Mouse (Mus musculus): ENCODE measurements around the gene Srd5a3. TPM values are rescaled to one million over a fixed set of nuclear protein-coding genes. Genes with fewer than 3 reads are reported as not detected.

Gene Srd5a3
- polyA plus RNA-seq, 1 experiment from 2014 or later: 19.8 TPM

DNA sequence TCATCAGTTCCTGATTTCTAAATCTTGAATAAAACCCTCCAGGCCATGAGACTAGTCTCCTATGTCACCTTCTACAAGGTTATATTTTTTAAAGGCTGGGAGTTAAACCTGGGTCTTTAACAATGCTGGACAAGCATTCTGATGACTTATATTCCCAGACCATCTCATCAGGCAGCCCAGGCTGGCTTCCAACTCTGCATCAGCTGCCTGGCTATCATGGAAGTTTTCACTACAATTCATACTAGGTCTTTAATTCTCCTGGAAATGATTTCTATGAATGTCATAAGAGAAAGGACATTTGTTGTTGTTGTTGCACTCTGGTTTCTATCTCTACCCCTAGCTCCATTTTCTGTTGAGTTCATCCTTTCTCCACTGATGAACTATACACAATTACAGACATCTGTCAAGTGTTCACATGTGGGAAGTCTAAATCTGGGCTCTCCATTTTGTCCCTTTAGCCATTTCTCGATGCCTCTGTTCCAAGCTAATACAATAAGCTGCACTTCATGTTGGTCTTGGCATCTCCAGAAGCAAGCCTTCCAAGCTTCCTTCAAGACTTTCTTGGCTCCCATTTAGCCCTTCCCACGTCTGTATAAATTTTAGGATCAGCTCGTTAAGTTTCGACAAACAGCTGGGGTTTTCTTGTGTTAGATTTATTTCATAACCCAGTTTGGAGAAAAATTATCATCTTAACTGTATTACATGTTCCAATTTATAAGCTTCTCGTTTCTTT is 12.3 kb upstream of the Srd5a3 start:
- ATAC-seq (ENCODE audit: insufficient read depth, low FRiP score, low TSS enrichment) (no peak), DNase-seq (ENCODE audit: low spot score) (no peak)
- no peaks in the 10 kb centered on the region for H3K4me1 ChIP-seq (ENCODE audit: control insufficient read depth, insufficient read depth, low read length)
- H3K9me3 ChIP-seq (ENCODE audit: control insufficient read depth, low read length): no peaks in the 10 kb centered on the region
- H3K4me2 ChIP-seq (ENCODE audit: low read depth): no peak overlapping the region
- 84% methylated on average over 5 of the region's 5 CpGs for WGBS
- no peaks in the 10 kb centered on the region for H3K36me3 ChIP-seq (ENCODE audit: control insufficient read depth, insufficient read depth, low read length)
- H3K9ac ChIP-seq (ENCODE audit: low read length): no peak overlapping the region
- H3K27ac ChIP-seq (ENCODE audit: low read depth, low read length): no peak overlapping the region
- no peaks in the 10 kb centered on the region for H3K27me3 ChIP-seq (ENCODE audit: control insufficient read depth, insufficient read depth, low read length)
- H3K4me3 ChIP-seq (ENCODE audit: low read depth, low read length): no peak overlapping the region

DNA sequence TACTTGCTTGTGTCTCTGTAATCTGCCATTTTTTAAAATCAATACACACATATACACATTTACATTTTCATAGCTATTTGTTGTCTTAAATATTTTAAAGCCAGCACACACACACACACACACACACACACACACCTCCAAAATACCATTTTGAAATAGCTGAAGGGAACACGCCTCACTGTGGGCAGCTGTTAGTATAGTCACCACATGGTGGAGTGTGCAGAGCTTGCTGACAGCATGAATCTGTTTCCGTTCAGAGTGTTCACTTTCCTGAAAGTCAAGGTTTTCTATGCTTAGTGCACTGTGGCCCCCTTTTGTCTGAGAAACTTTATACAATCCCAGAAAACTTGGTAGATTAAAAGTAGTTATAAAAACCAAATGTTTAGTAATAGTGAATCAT is 9.8 kb upstream of the Srd5a3 start:
- Histone ChIP-seq H3K27ac (ENCODE audit: low read depth, low read length) (no peak overlapping the region), H3K9me3 (ENCODE audit: control insufficient read depth, low read length) (no peaks in the 10 kb centered on the region), H3K4me2 (ENCODE audit: low read depth) (no peak overlapping the region), H3K9ac (ENCODE audit: low read length) (no peak overlapping the region), H3K36me3 (ENCODE audit: control insufficient read depth, insufficient read depth, low read length) (no peaks in the 10 kb centered on the region), H3K4me1 (ENCODE audit: control insufficient read depth, insufficient read depth, low read length) (no peaks in the 10 kb centered on the region), H3K4me3 (ENCODE audit: low read depth, low read length) (no peak overlapping the region), H3K27me3 (ENCODE audit: control insufficient read depth, insufficient read depth, low read length) (no peaks in the 10 kb centered on the region)
- ATAC-seq (ENCODE audit: insufficient read depth, low FRiP score, low TSS enrichment): no peak
- no peak for DNase-seq (ENCODE audit: low spot score)
- 59% methylated on average over 2 of the region's 2 CpGs for WGBS

DNA sequence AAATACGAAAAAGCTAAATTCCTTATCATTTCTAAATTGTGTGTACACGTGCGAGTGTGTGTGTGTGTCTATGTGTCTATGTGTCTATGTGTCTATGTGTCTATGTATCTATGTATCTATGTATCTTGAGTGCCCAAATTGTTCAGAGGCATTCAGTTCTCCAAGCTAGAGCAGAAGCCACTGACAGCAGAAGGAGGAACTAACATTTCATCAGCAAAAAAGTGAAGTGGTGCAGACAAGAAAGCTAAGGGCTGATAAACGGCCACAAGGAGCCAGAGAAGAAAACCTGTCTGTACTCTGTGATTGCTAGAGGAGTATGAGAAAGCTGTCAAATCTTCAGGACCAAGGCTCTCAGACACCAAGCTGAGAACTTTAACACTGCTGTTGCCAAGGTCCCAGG is 8.1 kb upstream of the Srd5a3 start:
- Histone ChIP-seq H3K9me3 (ENCODE audit: control insufficient read depth, low read length) (no peaks in the 10 kb centered on the region), H3K4me3 (ENCODE audit: low read depth, low read length) (no peak overlapping the region), H3K4me2 (ENCODE audit: low read depth) (no peak overlapping the region), H3K9ac (ENCODE audit: low read length) (no peak overlapping the region), H3K27ac (ENCODE audit: low read depth, low read length) (no peak overlapping the region), H3K27me3 (ENCODE audit: control insufficient read depth, insufficient read depth, low read length) (no peaks in the 10 kb centered on the region), H3K4me1 (ENCODE audit: control insufficient read depth, insufficient read depth, low read length) (no peaks in the 10 kb centered on the region), H3K36me3 (ENCODE audit: control insufficient read depth, insufficient read depth, low read length) (no peaks in the 10 kb centered on the region)
- ATAC-seq (ENCODE audit: insufficient read depth, low FRiP score, low TSS enrichment): no peak
- WGBS: 87% methylated on average over 4 of the region's 4 CpGs
- DNase-seq (ENCODE audit: low spot score): no peak

DNA sequence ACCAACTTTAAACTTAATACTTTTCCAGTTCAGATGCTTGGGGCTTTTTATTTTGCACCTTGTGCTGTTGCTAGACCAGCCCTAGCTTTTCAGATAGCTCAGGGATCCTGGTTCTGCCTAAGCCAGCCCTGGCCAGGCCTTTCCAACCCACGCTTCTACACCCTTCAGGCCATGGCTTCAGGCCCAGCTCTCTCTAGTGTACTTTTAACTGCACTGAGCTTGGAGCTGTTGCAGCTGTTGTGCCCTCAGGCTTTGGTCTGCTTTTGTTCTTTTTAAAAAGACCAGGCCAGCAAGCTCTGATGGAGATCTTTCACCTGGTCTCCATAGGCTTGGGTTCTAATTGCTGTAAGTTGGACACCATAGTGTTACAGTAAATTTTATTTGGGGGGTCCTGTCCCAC is 4.4 kb upstream of the Srd5a3 start:
- no peak for ATAC-seq (ENCODE audit: insufficient read depth, low FRiP score, low TSS enrichment)
- H3K27me3 ChIP-seq (ENCODE audit: control insufficient read depth, insufficient read depth, low read length): no peaks in the 10 kb centered on the region
- DNase-seq (ENCODE audit: low spot score): no peak
- H3K4me3 ChIP-seq (ENCODE audit: low read depth, low read length): no peak overlapping the region
- H3K27ac ChIP-seq (ENCODE audit: low read depth, low read length): no peak overlapping the region
- WGBS: 84% methylated on average over 1 of the region's 1 CpGs
- no peak overlapping the region for H3K4me2 ChIP-seq (ENCODE audit: low read depth)
- H3K36me3 ChIP-seq (ENCODE audit: control insufficient read depth, insufficient read depth, low read length): no peaks in the 10 kb centered on the region
- no peaks in the 10 kb centered on the region for H3K9me3 ChIP-seq (ENCODE audit: control insufficient read depth, low read length)
- H3K4me1 ChIP-seq (ENCODE audit: control insufficient read depth, insufficient read depth, low read length): peaks cover 3% of the 10 kb centered on the region; the same call in 1 of the 2 replicates
- no peak overlapping the region for H3K9ac ChIP-seq (ENCODE audit: low read length)

DNA sequence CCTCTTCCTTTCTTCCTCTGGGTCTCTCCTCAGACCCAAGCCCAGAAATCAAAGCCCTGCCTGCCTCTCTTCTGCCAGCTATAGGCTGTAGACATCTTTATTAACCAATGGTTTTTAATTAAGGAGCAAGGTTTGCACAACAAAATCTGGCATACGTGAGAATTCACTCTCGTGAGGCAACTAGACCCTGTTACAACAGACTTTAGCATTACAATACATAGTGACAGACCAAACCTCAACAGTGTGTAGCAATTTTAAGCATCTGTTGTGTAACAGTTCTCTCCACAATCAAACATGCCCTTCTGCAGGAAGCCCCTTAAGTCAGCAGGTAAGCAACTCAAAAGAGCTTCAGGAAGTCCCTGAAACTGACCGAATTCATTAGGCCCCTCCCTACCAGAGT is 3.8 kb upstream of the Srd5a3 start:
- Histone ChIP-seq H3K9ac (ENCODE audit: low read length) (no peak overlapping the region), H3K4me1 (ENCODE audit: control insufficient read depth, insufficient read depth, low read length) (peaks cover 3% of the 10 kb centered on the region; the same call in 1 of the 2 replicates), H3K27ac (ENCODE audit: low read depth, low read length) (no peak overlapping the region), H3K4me2 (ENCODE audit: low read depth) (no peak overlapping the region), H3K27me3 (ENCODE audit: control insufficient read depth, insufficient read depth, low read length) (no peaks in the 10 kb centered on the region), H3K36me3 (ENCODE audit: control insufficient read depth, insufficient read depth, low read length) (no peaks in the 10 kb centered on the region), H3K9me3 (ENCODE audit: control insufficient read depth, low read length) (no peaks in the 10 kb centered on the region), H3K4me3 (ENCODE audit: low read depth, low read length) (no peak overlapping the region)
- ATAC-seq (ENCODE audit: insufficient read depth, low FRiP score, low TSS enrichment): no peak
- WGBS: 90% methylated on average over 3 of the region's 3 CpGs
- no peak for DNase-seq (ENCODE audit: low spot score)

DNA sequence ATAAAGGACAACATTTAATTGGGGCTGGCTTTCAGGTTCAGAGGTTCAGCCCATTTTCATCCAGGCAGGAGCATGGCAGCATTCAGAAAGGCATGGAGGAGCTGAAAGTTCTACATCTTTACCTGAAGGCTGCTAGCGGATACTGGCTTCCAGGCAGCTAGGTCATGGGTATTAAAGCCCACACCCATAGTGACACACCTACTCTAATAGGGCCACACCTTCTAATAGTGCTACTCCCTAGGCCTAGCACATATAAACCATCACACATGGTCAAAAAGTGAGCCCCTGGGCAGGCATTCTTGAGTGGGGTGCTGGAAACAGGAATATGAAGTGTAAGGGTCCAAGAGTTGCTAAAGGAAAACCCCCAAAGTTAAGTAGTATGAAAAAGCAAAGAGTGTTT is 2.5 kb upstream of the Srd5a3 start:
- no peak for DNase-seq (ENCODE audit: low spot score)
- Histone ChIP-seq H3K4me2 (ENCODE audit: low read depth) (no peak overlapping the region), H3K27ac (ENCODE audit: low read depth, low read length) (no peak overlapping the region), H3K4me1 (ENCODE audit: control insufficient read depth, insufficient read depth, low read length) (peaks cover 3% of the 10 kb centered on the region; the same call in 1 of the 2 replicates), H3K9ac (ENCODE audit: low read length) (no peak overlapping the region), H3K27me3 (ENCODE audit: control insufficient read depth, insufficient read depth, low read length) (no peaks in the 10 kb centered on the region), H3K4me3 (ENCODE audit: low read depth, low read length) (no peak overlapping the region), H3K36me3 (ENCODE audit: control insufficient read depth, insufficient read depth, low read length) (no peaks in the 10 kb centered on the region), H3K9me3 (ENCODE audit: control insufficient read depth, low read length) (no peaks in the 10 kb centered on the region)
- ATAC-seq (ENCODE audit: insufficient read depth, low FRiP score, low TSS enrichment): no peak
- WGBS: 96% methylated on average over 1 of the region's 1 CpGs

DNA sequence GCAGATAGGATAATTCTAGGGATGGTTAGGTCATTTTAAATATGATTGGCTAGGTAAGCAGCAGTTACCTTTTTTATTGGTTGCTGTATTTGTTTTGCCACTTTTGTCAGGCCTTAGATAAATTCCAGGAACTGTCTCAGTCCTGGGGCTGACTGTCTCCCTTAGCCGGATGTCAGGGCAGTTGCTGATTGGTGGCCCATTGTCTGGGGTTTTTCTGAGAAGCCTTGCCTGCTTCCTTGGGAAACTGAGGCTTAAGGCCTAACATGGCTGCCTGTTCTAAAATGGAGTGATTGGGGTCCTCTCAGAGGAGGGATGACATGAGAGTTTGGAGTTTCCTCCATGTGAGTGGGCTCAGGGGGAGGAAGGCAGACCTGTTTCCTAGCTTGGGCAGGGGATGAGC is 2.0 kb upstream of the Srd5a3 start:
- H3K36me3 ChIP-seq (ENCODE audit: control insufficient read depth, insufficient read depth, low read length): no peaks in the 10 kb centered on the region

DNA sequence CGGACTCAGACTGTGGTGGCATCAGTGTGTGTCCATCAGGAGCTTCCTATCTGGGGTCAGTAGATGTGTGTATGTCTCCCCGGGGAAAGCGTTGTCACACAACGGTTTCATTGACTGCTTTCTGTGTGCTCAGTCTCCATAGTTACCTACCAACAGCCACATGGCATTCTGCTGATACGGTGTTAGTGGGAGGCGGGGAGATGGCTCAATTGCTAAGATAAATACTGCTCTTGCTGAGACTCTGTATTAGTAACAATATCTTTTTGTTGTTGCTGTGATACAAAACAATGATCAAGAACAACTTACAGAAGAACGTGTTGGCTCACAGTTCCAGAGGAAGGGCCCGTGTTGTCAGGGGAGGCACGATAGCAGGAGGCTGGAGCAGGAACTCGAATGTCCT is 1.6 kb upstream of the Srd5a3 start:
- no peak for ATAC-seq (ENCODE audit: insufficient read depth, low FRiP score, low TSS enrichment)
- Histone ChIP-seq H3K9me3 (ENCODE audit: control insufficient read depth, low read length) (no peaks in the 10 kb centered on the region), H3K9ac (ENCODE audit: low read length) (no peak overlapping the region), H3K4me1 (ENCODE audit: control insufficient read depth, insufficient read depth, low read length) (peaks cover 3% of the 10 kb centered on the region; the same call in 1 of the 2 replicates), H3K36me3 (ENCODE audit: control insufficient read depth, insufficient read depth, low read length) (no peaks in the 10 kb centered on the region), H3K27me3 (ENCODE audit: control insufficient read depth, insufficient read depth, low read length) (no peaks in the 10 kb centered on the region), H3K4me2 (ENCODE audit: low read depth) (no peak overlapping the region), H3K4me3 (ENCODE audit: low read depth, low read length) (no peak overlapping the region), H3K27ac (ENCODE audit: low read depth, low read length) (no peak overlapping the region)
- WGBS: 44% methylated on average over 10 of the region's 10 CpGs
- peak; percentile 37 for DNase-seq (ENCODE audit: low spot score)

More for the DNA sequence above, 2.0 kb upstream of the Srd5a3 start:
- H3K4me2 ChIP-seq (ENCODE audit: low read depth): no peak overlapping the region
- WGBS: 62% methylated on average over 1 of the region's 1 CpGs
- H3K27me3 ChIP-seq (ENCODE audit: control insufficient read depth, insufficient read depth, low read length): no peaks in the 10 kb centered on the region
- no peak overlapping the region for H3K27ac ChIP-seq (ENCODE audit: low read depth, low read length)
- no peak overlapping the region for H3K4me3 ChIP-seq (ENCODE audit: low read depth, low read length)
- H3K9me3 ChIP-seq (ENCODE audit: control insufficient read depth, low read length): no peaks in the 10 kb centered on the region
- H3K9ac ChIP-seq (ENCODE audit: low read length): no peak overlapping the region
- H3K4me1 ChIP-seq (ENCODE audit: control insufficient read depth, insufficient read depth, low read length): peaks cover 3% of the 10 kb centered on the region; the same call in 1 of the 2 replicates
- DNase-seq (ENCODE audit: low spot score): no peak
- no peak for ATAC-seq (ENCODE audit: insufficient read depth, low FRiP score, low TSS enrichment)

DNA sequence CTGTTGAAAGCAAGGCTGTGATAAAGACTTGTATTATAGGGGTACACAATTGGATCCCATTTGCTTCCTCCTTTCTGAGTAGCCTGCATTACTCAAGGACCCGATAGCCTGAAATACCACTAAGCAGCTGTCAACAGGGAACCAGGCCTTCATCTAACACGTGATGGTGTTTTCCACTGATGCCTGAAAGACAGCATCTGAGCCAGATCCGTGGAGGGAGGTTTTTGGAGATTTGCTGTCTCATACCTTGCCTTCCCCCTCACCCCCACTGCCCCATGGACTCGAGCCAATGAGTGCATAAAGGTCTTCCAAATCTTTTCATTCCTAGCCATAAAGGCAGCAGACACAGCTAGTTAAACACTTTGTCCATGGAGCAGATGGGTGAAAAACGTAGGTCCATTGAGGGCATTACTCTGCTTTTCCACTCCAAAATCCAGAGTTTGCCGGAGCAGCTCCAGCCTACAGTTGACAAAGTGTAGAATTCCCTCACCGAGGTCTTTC is 850 bp upstream of the Srd5a3 start:
- ATAC-seq (ENCODE audit: insufficient read depth, low FRiP score, low TSS enrichment): no peak
- peak overlapping the region; percentile 63; the same call in 1 of the 2 replicates for H3K4me2 ChIP-seq (ENCODE audit: low read depth)
- no peak overlapping the region for H3K27ac ChIP-seq (ENCODE audit: low read depth, low read length)

More for the DNA sequence above, 850 bp upstream of the Srd5a3 start:
- WGBS: 49% methylated on average over 7 of the region's 7 CpGs
- Histone ChIP-seq H3K9me3 (ENCODE audit: control insufficient read depth, low read length) (no peaks in the 10 kb centered on the region), H3K4me1 (ENCODE audit: control insufficient read depth, insufficient read depth, low read length) (peaks cover 3% of the 10 kb centered on the region; the same call in 1 of the 2 replicates), H3K27me3 (ENCODE audit: control insufficient read depth, insufficient read depth, low read length) (no peaks in the 10 kb centered on the region), H3K9ac (ENCODE audit: low read length) (no peak overlapping the region), H3K36me3 (ENCODE audit: control insufficient read depth, insufficient read depth, low read length) (no peaks in the 10 kb centered on the region), H3K4me3 (ENCODE audit: low read depth, low read length) (no peak overlapping the region)
- DNase-seq (ENCODE audit: low spot score): peak; percentile 22

Data from neural tube, embryonic 11.5 days (tissue).